Mouse (Mus musculus) kidney, adult 11 months (tissue): ENCODE data around the gene Prss34.

ENCODE experiments used
- DNase-seq: peaks from one replicate; pipeline ENCODE4 v3.0.0; 2022

Prss34 gene

DNA sequence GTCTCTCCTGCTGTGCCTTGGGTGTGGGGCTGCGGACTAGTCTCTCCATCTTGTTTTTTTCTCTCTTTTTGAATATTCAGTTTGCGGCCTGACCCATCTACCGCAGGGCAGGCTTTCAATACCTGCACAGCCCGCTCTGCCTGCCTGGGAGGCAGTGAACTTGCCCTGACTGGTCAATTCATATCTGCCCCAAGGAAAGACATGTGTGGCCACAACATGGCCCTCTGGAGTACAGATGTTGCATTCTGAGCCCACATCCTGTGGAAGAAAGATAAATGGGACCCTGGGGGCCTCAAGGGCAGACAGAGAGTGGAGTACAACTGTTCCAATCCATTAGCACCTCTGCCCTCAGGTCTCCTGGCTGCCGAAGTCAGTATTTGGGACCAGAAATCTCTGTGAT is at the start of gene Prss34:
Gene Prss34, plus strand, starts transcription at position 301 of the 400 bp plus-strand sequence.
- DNase-seq = no peak

DNA sequence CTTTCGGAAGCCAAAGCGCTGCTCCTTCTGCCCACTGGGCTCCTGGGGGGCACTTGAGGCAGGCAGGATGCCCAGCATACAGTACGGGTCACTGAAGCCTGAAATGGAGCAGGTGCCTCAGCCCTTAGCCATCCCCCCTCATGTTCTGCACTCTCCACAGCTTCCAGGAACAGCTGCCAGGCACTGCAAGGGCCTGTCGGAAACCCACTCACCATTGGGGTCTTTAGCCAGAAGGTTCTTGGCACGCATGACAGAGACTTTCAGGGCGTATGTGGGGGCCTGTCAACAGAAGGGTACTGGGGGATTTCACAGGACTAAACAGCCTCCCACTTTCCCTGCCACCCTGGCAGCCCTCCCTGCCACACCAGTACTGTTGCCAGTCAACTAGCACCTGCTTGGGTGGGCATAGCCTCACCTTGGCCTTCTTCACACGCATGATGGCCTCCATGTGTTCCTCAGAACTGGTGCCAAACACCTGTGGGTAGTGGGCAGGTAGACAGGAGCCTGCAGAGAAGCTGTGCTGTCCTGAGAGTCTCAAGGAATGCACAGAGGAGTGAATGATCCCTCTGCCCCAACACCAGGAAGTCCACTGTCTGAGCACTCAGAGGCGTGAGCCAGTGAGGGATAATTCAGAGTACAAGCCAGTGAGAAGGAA is 47.9 kb upstream of the Prss34 start:
- no peak for DNase-seq

DNA sequence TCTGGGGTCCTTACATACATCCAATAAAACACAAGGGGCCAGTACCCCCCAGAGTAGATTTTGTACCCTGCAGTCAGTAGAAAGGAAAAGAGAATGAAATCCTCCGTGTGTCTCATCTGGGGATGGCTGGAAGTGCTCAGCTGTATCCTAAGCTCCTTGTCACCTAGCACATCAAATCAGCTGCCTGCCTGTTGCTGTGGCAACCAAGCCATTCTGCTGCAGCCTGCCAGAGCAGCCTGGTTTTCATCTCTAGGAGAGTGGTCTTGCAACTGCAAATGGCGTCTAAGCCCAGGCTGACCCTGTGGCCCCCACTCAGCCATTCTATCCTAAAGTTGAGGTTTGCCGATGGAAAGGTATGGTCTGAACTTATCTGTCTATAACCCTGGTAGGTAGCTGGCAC is 45.6 kb upstream of the Prss34 start:
- DNase-seq = no peak

DNA sequence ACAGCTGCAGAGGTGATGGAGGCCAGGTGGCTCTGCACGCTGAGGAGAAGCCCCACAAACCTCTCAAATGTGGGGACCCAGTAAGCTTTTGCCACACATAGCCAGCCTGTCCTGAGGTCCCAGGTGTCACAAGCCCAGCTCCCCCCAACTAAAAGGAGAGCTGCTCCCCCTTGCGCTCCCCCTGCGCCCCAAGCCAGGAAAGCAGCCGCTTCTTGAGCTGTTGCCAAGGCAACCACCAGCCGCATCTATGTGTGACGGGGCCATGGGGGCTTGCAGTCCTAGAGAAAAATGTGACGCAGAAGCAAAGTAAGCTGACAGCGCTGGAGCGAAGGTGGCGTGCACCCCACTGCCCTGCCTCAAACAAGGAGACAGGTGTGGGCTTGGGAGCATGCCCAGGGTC is 44.4 kb upstream of the Prss34 start:
- DNase-seq = no peak

DNA sequence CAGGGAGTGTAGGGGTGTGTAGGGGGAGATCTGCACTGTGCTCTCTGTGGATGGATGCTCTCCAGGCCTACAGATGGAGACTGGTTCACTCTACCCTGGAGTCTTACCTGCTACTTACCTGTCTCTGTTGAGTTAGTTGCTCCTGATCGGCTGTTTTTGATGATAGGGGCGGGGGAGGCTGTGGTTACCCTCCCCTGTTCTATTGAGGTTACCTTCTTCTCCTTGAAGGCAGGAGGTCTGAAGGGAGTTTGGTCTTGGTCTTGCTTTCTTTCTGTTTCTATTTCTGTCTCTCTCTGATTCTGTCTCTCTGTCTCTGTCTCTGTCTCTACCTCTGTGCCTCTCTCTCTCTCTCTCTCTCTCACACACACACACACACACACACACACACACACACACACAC is 43.1 kb upstream of the Prss34 start:
- DNase-seq = no peak

DNA sequence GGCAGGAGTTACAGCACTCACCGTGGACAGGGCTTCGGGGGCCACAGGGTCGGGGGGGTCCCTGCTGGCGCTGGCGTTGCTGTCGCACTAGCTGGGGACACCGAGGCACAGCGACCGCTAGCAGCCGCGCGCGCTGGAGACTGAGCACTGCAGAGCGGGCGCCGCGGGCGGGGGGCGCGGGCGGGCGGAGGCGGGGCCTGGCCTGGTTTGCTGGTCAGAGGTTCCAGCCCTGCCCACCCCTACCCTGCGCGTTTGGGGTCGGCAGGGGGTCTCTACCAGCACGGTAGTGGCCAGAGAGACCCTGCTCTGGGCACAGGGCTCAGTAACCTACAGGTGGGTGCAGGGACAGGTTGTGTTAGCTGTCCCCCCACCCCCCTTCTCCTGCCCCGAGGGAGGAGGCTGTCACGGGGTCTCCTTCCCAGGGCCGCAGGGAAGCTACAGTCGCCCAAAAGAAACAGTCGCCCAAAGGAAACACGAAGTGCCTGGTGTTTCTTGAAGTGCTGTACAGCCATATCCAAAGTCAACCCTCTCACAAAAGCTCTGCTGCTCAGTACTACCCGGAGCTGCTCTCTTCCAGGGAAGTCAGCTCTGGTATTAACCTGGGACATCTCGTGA is 41.9 kb upstream of the Prss34 start, which contains the start of gene Baiap3:
Gene Baiap3, minus strand, starts transcription at position 225 of the 615 bp plus-strand sequence.
- no peak for DNase-seq

DNA sequence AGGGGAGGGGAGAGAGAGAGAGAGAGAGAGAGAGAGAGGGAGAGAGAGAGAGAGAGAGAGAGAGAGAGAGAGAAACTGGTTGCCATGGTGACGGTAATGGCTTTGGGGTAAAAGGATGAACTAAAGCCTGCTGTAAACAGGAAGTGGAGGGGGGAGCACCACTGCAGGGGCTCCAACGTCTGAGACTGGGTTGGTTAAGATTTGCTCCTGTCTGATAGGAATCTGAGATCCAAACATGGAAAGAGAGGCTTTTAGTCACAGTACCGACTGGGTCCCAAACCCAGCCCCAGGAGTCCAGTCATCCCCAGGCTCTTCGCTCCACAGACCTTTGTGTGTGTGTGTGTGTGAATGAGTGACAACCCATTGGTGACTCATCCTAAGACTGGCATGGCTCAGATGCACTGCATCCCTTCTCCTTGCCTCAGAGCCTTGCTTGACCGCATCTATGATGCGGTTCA is 40.4 kb upstream of the Prss34 start:
- DNase-seq = no peak

DNA sequence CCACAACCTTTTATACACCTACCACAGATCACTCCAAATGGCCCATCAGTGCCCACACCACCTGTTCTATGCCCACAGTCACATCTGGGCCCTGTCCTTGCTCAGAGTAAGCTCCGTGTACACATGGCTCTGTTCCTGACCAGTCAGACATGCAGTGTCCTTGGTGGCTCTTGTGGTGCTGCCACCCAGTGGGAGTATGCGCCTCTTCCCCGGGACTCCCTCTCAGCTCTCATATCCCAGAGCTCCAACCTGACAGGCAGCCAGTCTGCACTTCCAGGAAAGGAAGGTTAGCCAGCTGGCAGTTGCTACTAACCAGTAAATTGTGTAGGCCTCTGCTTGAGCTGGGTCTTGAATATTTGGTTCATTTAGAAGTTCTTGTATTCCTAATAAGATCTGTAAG is 33.7 kb upstream of the Prss34 start:
- peak; percentile 35 for DNase-seq

DNA sequence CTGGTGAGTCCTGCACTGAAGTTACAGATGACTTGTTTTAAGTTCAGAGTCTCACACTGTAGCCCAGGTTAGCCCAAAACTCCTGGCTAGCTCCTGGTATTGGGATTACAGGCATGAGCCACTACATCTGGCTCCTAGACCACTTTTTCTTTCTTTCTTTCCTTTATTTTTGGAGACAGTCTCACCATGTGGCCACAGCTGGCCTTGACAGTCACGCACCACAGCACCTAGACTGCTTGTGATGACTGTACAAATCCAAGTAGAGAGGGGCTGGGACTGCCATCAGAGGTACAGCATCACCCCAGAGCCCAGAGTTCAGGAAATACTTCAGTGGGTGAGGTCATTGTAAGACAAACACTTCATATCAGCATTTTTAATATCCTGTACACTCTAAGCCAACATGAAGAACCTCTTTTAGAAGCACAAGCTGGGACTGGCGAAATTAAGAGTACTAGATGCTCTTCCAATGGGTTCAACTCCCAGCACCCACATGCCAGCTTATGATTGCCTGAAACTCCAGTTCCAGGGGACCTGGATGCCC is 27.3 kb upstream of the Prss34 start:
- no peak for DNase-seq

DNA sequence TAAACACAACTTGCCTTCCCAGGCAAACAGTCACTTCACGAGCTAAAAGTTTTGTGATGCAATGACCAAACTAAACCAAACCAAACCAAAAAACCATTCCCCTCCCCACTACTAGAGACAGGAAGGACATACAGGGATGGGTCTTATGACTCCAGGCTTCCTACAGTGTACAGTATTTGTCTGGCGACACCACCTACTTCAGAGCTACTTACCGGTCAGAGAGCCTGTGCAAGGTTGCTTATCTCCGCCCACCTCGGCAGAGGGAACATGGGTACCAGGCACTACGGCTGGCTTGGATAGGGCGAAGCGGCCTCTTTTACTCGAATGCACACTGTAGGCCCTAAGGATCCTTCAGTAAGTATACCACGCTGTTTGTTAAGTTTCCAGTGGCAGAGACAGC is 25.9 kb upstream of the Prss34 start:
- DNase-seq = peak; percentile 36

DNA sequence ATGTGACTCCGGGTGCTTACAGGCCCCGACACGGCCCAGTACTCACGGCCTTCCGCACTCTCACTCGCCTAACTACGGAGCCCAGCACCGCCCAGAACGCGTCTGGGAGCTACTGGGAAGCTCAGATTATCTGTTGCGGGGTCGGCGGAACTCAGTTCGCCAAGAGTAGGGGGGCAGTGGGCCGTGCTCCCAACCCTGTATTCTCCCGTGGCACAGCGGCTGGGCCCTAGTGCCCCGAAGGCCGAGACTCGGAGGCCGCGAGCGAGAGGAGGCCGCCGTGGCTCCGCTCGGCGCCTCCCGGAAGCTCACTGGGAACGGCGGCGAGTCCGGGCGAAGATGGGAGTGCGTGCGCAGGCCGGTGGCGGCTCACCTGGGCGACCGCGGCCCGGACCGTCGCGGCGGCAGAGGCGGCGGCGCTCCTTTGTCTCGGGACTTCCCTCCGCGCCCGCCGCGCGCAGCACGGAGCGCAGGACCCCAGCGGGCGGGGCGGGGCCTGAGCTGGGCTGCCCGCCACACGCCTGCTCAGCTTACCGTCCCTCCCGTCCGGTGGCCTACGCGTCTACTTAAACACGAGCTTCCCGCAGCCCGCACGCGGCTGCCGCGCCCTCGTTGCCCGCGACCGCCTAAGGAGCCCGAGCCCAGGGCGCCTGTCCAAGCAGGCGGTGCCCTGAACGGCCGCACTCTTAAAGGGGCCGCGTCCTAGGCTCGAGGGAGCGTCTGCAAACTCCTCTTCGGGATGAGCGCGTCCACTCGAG is 25.1 kb upstream of the Prss34 start:
- DNase-seq = peak; percentile 92

DNA sequence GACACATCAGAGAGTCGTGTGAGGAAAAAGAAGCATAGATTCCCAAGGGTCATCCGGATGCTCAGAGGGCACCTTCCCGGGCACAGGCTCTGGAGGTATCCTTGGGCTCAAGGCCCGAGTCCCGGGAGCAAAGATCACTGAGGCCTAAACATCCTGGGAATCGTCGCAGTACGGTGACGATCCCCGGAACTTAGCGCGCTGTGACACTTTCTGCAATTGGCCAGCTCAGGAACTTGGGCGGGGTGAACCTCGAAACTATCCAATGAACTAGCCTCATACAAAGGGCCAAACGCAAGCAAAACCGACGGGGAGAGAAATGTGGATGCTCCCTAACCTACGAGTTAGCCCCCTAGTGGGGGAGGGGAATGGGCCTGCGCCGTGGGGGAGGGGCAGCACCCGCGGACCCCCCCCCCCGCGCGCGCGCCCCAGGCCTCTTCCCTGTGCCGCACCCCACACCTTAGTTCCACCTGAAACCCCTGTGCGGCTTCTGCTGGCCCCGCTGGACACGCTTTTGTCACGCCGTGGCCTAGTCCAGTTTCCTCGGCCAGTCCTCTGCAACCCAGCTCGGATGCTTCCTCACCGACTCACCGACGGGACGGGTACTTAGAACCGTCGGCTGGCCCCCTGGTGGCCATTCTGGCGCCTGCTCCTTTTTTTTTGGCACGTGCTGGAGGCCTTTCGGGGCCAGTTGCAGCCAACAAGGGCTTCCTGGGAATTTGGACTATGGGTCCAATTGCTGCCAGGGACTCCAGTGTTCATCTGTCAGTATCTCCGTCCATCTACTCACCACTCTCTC is 24.3 kb upstream of the Prss34 start:
- DNase-seq = peak; percentile 96

DNA sequence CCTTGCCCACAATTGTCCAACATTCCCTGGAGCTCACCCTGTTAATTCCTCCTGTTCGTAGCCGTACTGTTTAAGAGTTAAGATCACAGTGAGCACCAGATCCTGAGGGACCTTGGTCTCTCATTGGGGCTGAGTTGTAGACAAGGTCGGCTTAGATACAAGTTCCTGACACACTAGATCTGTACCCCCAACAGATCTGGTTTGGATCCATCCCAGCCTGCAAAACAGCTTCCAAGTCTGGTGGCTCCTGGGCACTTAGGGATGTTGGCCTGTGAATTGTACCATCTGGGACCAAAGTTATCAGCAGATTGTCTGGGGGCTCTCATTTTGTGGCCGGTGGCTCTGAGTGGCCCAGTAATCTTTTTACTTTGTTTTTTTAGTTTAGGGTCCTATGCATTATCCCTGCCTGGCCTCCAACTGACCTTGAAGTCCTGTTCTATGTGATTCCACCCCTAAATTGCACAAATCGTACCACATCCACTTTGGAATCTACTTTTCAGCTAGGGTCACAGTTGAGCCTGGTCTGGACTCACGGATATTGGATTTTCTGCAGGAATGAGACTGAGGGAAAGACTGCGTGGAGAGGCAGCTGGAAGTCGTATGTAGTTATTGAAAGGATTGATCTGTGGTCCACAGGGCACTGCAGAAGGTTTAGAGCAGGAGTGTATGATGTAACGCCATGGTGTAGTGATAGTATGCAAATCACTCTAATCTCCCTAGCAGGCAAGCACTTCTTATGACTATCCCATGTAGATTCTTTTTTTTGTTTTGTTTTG is 23.4 kb upstream of the Prss34 start, which contains the start of gene Ube2i:
Gene Ube2i, minus strand, starts transcription at position 52 of the 776 bp plus-strand sequence.
- DNase-seq = no peak

DNA sequence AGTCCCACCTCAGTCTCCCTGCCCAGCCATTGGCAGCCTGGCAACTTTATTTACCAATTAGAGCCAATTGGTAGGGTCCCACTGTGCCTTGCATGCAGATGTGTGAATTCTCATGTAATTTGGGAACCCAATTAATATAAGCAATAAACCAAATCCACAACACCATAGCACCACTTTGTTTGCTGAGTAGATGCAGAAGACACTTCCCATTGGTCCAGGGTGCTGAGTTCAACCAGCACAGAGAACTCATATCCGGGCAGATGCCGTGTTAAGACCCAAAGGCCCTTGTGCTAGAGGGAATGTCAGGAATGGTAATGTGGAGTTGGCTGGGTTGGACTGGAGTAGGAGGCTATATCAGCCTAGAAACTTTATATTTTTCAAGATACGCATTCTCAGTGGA is 22.4 kb upstream of the Prss34 start:
- DNase-seq = no peak

DNA sequence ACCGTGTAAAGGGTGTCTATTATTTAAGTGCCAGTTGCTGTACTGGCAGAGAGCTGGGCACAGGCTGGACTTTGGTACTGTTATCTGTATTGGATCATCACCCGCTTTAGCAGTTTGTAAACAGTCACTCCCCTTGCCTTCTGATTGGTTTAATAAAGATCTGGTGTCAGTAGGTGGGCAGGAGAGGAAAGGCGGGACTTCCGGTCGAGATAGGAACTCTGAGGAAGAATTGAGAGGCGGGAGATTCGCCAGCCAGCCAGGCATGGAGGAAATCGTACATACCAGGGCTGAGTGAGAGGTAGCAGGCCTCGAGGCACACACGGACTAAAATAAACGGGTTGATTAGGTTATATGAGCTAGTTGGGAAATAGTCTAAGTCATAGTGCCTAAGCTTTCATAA is 16.1 kb upstream of the Prss34 start:
- DNase-seq = peak; percentile 79

DNA sequence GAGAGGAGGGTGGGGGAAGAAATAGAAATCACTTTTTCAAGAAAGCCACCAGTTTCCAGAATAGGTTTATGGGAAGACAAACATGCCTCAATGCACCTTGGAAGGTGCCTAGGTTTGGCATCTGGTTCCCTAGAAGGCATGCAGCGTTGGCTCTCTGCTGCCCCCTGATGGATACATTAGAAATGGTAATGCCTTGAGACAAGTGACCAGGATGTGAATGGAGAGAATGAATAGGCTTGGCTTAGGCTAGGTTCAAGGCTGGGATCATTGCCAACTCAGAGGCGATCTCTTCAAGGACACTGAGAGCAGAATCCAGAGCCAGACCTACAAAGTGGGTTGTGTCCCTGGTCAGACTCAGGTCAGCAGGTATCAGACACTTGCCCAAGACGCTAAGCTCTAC is 13.2 kb upstream of the Prss34 start:
- peak; percentile 81 for DNase-seq

DNA sequence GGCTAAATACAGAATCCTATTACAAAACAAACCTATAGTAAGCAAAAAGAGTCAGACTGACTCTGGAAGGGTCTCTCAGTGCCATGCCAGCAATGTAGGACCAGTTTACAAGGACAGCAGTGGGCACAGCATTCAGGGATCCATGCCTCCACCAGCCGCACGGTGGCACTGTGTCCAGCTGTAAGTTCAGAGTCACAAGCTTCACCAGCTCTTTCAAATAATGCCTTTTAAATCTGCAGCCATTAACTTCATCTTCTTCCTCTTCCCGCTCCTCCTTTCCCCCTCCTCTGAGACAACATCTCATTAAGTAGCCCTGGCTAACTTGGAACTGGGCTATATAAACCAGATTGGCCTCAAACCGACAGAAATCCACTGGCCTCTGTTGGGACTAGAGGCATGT is 9.4 kb upstream of the Prss34 start:
- no peak for DNase-seq

DNA sequence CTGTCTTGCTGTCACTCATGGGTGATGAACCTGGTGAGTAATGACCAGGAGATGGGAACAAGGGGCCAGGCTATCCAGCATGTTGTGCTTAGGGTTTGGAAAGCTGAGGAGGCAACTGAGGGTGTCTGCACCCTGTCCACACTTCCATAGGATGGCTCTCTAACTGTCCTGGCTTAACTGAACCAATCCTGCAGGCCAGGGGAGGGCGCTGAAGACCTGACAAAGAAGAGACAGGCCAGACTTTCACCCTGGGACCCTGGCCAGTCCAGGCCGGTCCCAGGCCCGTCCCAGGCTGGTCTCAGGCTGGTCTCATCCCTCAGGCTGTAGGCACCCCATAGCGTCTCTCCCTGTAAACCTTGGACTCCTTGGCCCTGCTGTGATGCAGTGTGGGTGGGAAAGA is 7.8 kb upstream of the Prss34 start:
- no peak for DNase-seq

DNA sequence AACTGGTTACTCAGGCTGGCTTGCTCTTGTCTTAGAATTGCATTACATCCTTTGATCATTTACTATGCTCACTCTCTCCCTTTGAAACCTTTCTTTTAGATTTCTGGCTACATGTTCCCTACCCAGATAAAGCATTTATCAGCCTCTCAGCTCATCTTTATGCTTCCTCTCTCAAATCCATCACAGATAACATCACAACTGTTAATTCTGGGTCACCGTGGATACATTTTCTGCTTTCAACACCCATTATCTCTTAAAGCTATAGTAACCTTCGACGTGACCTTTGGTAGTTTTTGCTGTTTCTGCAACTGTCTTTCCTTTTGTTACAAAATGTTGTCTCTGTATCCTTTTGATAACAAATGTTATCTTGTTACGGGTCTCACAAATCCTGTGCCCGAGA is 4.7 kb upstream of the Prss34 start:
- DNase-seq = no peak

DNA sequence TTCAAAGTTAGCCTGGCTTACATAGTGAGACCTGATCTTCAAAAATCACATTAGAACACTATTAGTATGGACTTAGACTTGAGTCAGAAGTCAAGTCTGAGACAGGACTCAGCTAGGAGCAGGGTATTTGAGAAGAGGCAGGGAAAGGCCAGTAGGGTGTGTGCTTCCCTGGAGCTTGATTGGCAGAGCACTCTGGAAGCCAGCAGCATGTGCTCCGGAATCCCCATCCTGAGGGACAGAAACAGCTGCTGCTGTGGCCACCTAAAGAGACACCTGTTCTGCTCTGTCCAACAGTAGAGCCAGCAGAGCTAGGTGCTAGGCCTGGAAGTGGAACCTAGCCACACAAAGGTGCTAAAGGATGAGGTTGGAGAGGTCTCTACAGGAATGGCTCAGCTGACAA is 4.1 kb upstream of the Prss34 start:
- DNase-seq = no peak

DNA sequence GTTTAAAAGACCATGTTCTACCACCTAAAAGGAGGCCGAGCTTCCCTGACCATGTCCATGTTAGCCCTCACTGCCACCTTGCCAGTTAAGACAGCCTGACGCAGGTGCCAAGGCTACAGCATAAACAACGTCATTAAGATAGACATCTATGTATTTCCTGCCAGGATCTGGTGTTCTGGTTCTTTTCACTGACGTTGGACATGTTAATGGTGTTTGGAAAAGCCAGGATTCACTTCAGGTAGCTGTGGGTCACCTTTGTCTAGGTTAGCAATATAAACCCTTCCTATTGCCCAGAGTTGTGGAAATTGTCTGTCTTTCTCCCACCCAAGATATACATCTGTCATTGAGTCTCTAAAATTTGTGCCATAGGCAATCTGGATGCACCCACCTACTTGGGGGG is 10.2 kb downstream of the Prss34 start, which contains the start of gene Prss28:
Gene Prss28, plus strand, starts transcription at position 301 of the 400 bp plus-strand sequence.
- no peak for DNase-seq

DNA sequence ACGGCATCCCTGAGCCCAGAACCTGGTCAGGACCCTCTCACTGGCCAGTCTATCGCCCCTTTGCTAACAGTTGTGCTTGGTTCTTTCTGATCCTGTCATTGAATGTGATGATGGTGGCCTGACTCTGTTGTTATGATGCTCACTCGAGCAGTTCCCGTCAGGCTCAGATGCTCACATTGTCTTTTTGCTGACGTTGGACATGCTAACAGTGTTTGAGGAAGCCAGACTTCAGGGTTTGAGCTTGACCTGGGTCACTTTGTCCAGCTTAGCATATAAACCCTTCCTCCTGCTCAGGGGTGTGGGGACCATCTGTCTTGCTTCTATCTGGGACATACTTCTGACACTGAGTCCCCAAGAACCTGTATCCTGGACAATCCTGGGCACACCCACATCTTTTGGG is 20.2 kb downstream of the Prss34 start, which contains the start of gene Prss29:
Gene Prss29, plus strand, starts transcription at position 301 of the 400 bp plus-strand sequence.
- DNase-seq = no peak
